Mouse (Mus musculus) heart, adult 2 months (tissue): ENCODE results near the gene H1foo. TPM values are rescaled to one million over a fixed set of nuclear protein-coding genes. Genes with fewer than 3 reads are reported as not detected.

ENCODE experiments used
- DNase-seq, 2 experiments: peaks; one replicate each; pipeline ENCODE4 v3.0.0; 2021
- H3K27ac ChIP-seq: fragments of 200-600 bp; 2 replicates; pipeline ENCODE4 v1.8.1; 2022
- H3K27me3 ChIP-seq: fragments of 200-500 bp; 2 replicates; pipeline ENCODE4 v1.6.1; 2012; ENCODE audit warnings: mild to moderate bottlenecking, low read length, inconsistent platforms, mixed read lengths; ENCODE audit not compliant: control insufficient read depth, insufficient read depth
- H3K36me3 ChIP-seq: fragments of 200-500 bp; 2 replicates; pipeline ENCODE4 v1.6.1; 2012; ENCODE audit warnings: low read length, inconsistent platforms; ENCODE audit not compliant: control insufficient read depth, insufficient read depth
- H3K4me1 ChIP-seq: fragments of 200-500 bp; 2 replicates; pipeline ENCODE4 v1.6.1; 2011; ENCODE audit warnings: low read length; ENCODE audit not compliant: control insufficient read depth, insufficient read depth
- H3K4me3 ChIP-seq: fragments of 200-600 bp; 2 replicates; pipeline ENCODE4 v1.8.1; 2022
- H3K79me2 ChIP-seq: fragments of 200-500 bp; replicated peaks from 2 replicates; pipeline ENCODE4 v1.6.1; 2012; ENCODE audit warnings: mild to moderate bottlenecking, inconsistent platforms, low read length, moderate library complexity, mixed read lengths; ENCODE audit not compliant: control insufficient read depth, insufficient read depth
- H3K9ac ChIP-seq: fragments of 200-500 bp; 2 replicates; pipeline ENCODE4 v1.6.1; 2012; ENCODE audit warnings: low read depth, mild to moderate bottlenecking, control low read depth, inconsistent platforms, low read length, mixed read lengths
- CTCF ChIP-seq: fragments of 200-600 bp; IDR thresholded peaks from 2 replicates; pipeline ENCODE4 v1.8.1; 2022; ENCODE audit warnings: antibody characterized with exemption, mild to moderate bottlenecking, moderate library complexity
- EP300 ChIP-seq: fragments of 200-500 bp; IDR thresholded peaks from 2 replicates; pipeline ENCODE4 v1.6.1; 2011; ENCODE audit warnings: low read depth, low read length, control low read depth; ENCODE audit not compliant: insufficient read depth
- POLR2A ChIP-seq: fragments of 200-500 bp; IDR thresholded peaks from 2 replicates; pipeline ENCODE4 v1.6.1; 2011; ENCODE audit warnings: mild to moderate bottlenecking, low read depth, low read length, control low read depth; ENCODE audit not compliant: insufficient read depth
- WGBS: fragments of 180-500 bp; shearing (Covaris S2); methylation state at CpG from one replicate; pipeline ENCODE4 v1.1.7; 2018; 5-methylcytosine and 5-hydroxymethylcytosine counted together
- intact Hi-C: fragments of 180-260 bp; cut with DNase I; formaldehyde crosslinking; loops from one replicate; pipeline ENCODE4 v1.15.1; 2025
- polyA plus RNA-seq: library from polyadenylated mRNA; depleted of rRNA; stranded (reverse); fragments of >200 nt; gene quantifications from 2 replicates; pipeline ENCODE4 v1.2.3, GENCODE M21; 2012
- total RNA-seq, 2 experiments: library from RNA; stranded (reverse); gene quantifications; 2 replicates each; pipeline ENCODE4 v1.2.3; 2021

Gene H1foo
- total and polyA plus RNA-seq, 3 experiments = not detected

DNA sequence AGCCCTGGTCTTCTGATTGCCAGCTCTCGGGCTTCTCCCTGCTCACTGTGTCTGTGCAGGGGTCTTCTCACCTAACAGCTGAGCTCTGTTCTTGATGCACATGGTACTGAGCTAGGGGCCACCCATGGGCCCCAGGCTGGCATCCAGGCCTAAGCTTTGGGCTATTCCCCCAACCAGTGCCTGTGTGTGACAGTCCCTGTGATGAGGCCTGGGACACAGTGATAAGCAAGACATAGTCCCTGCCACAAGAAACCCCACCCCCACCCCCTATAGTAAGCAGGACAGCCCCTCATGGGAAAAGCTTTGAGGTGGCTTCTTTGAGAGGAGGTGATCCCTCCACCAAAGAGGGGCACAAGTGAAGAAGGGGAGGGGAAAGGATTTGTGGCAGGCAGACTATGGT lies 26.1 kb upstream of the H1foo start:
- TF ChIP-seq POLR2A (no peak), CTCF (no peak), EP300 (no peak)

DNA sequence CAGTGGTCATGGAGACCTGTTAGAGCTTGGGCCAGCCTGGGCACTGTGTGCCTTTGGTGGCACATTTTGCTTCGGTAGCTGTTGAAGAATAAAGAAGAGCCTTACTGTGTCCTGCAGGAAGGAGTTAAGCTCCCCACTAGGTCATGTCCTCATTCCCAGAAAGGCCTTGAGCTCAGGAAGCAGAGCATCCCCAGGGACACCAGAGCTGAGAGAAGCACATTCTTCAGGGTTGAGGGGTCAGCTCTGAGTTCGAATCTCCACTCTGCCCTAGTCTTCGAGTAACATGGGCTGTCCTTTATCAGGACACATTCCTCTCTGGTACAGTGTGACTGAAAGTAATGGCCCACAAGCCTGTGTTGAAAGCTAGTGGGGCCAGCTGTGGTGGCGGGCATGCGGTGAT lies 24.9 kb upstream of the H1foo start:
- DNase-seq = no peak
- H3K9ac ChIP-seq = no peak overlapping the region

More for the DNA sequence above, 26.1 kb upstream of the H1foo start:
- H3K27ac ChIP-seq = no peak overlapping the region; the same call in 1 of the 2 replicates
- H3K4me3 ChIP-seq = no peak overlapping the region
- WGBS = 95% methylated on average over 1 of the region's 1 CpGs
- no peaks in the 10 kb centered on the region for H3K36me3 ChIP-seq
- no peak for DNase-seq
- H3K4me1 ChIP-seq = peaks cover 21% of the 10 kb centered on the region
- H3K79me2 ChIP-seq = no peaks in the 10 kb centered on the region
- intact Hi-C loops = no loop called here
- H3K9ac ChIP-seq = no peak overlapping the region
- H3K27me3 ChIP-seq = no peaks in the 10 kb centered on the region

DNA sequence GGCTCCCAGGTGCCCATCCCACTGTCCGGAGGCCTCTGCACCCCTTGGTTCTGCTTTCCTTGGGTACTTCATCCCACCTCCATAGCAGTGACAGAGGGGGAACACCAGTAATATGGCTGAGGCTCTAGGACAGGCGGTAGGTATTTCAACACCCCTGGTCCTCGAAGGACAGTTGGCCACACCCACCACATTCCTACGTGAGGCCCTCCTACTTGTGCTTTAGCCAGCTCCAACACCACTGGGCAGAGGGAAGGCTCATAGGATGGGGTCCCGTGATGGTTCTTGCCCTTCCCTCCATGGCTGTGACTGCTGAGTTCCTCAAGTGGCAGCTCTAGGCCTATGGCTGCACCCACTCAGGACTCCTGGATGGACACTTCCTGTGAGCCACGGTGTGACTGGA lies 19.9 kb upstream of the H1foo start:
- Histone ChIP-seq H3K4me3 (no peak overlapping the region), H3K79me2 (no peaks in the 10 kb centered on the region), H3K27me3 (no peaks in the 10 kb centered on the region), H3K9ac (no peak overlapping the region), H3K36me3 (no peaks in the 10 kb centered on the region), H3K27ac (no peak overlapping the region), H3K4me1 (peaks cover 7% of the 10 kb centered on the region)
- no peak for DNase-seq
- TF ChIP-seq EP300 (no peak), POLR2A (no peak), CTCF (no peak)
- intact Hi-C loops = no loop called here
- 47% methylated on average over 6 of the region's 6 CpGs for WGBS

More for the DNA sequence above, 24.9 kb upstream of the H1foo start:
- H3K79me2 ChIP-seq = no peaks in the 10 kb centered on the region
- TF ChIP-seq CTCF (no peak), EP300 (no peak), POLR2A (no peak)
- 65% methylated on average over 5 of the region's 5 CpGs for WGBS
- H3K27me3 ChIP-seq = no peaks in the 10 kb centered on the region
- intact Hi-C loops = no loop called here
- no peaks in the 10 kb centered on the region for H3K36me3 ChIP-seq
- H3K27ac ChIP-seq = no peak overlapping the region; the same call in 1 of the 2 replicates
- peaks cover 17% of the 10 kb centered on the region for H3K4me1 ChIP-seq
- H3K4me3 ChIP-seq = no peak overlapping the region

DNA sequence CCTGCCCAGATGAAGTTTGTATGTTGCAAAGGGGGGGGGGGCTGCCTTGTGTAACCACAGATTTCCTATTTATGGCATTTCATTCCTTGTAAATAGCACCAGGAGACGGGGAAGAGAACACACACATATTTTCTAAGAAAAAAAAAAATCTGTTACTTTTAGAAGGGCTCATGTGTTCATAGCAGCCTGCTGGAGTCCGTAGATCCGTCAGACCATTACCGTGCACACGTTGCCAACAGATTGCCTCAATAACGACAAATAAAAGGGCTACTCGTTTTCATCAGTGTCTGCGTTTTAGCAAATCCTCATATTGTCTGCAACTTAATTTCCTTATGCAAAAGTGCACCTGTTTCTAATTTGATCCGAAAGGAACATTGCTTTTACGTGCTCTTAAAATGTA lies 18.3 kb upstream of the H1foo start:
- intact Hi-C loops = no loop called here
- no peaks in the 10 kb centered on the region for H3K79me2 ChIP-seq
- H3K4me3 ChIP-seq = no peak overlapping the region
- 90% methylated on average over 10 of the region's 10 CpGs for WGBS
- H3K27me3 ChIP-seq = no peaks in the 10 kb centered on the region
- no peak overlapping the region for H3K27ac ChIP-seq
- H3K36me3 ChIP-seq = no peaks in the 10 kb centered on the region
- H3K9ac ChIP-seq = no peak overlapping the region
- H3K4me1 ChIP-seq = peaks cover 4% of the 10 kb centered on the region; the same call in 1 of the 2 replicates
- TF ChIP-seq POLR2A (no peak), EP300 (no peak), CTCF (no peak)
- DNase-seq = no peak

DNA sequence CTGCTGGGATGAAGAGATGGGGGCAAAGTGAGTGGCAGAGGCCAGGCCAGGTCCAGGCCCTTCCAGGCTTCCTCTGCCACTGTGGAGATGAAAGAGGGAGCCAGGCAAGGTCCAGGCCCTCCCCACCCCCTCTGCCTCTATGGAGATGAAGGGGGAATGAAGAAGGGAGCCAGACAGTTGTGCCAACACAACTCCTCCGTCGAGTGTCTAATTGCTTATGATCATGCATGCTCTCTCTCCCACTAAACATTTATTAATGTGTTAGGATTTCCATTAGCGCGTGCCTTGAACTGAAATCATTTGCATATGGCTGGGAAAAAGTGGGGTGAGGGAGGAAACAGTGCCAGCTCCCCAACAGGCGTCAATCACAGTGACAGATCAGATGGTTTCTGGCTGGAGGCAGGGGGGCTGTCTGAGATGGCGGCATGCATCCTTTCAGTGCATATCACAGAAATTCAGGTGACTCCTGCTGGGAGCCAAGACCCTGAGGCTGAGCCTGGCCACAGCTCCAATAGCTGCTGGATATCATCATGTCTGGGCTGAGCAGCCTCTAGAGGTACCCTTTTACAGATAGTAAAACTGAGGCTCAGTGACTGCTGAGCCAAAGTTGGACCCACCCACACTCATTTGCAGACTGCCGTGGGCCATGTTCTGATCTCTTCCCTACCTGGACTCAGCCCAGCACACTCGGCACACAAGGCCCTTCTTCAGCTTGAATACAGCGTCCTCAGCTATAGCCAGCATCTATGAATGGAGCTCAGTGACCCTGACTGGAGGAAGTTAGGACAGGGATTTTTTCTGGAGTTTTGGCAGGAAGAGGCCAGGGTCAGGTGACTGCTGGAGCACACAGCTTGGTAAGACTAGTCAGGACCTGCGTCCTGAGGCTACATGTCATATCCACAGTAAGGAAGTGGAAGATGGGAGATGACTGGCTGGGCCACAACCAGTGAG lies 17.2 kb upstream of the H1foo start:
- peaks cover 4% of the 10 kb centered on the region; the same call in 1 of the 2 replicates for H3K4me1 ChIP-seq
- DNase-seq = no peak
- no peak overlapping the region for H3K9ac ChIP-seq
- WGBS = 69% methylated on average over 10 of the region's 10 CpGs
- intact Hi-C loops = no loop called here
- H3K27ac ChIP-seq = no peak overlapping the region
- H3K79me2 ChIP-seq = no peaks in the 10 kb centered on the region
- no peaks in the 10 kb centered on the region for H3K36me3 ChIP-seq
- TF ChIP-seq EP300 (no peak), POLR2A (no peak), CTCF (no peak)
- H3K4me3 ChIP-seq = no peak overlapping the region
- no peaks in the 10 kb centered on the region for H3K27me3 ChIP-seq

DNA sequence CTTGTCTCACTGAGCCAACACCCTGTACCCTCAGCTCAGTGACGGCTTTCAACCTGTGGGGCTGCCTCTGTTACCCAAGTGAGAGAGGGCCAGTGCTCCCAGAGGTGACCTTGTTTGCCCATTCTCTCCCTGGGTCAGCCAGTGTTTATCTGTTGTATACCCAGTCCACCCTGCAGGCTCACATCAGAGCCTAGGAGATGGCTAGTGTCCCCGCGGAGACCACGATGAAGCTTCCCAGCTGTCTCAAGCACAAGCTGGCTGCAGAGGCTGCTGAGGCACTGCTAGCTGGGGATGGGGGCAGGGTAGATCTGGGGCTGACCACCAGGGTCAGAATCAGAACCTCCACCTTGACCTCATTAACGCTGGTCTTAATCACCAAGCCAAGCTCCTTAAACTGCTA lies 14.7 kb upstream of the H1foo start:
- TF ChIP-seq CTCF = no peak
- no peak for TF ChIP-seq POLR2A
- no peak for TF ChIP-seq EP300
- intact Hi-C loops = no loop called here
- Histone ChIP-seq H3K4me1 (peaks cover 4% of the 10 kb centered on the region; the same call in 1 of the 2 replicates), H3K9ac (no peak overlapping the region), H3K36me3 (no peaks in the 10 kb centered on the region), H3K79me2 (no peaks in the 10 kb centered on the region), H3K27me3 (no peaks in the 10 kb centered on the region), H3K4me3 (no peak overlapping the region), H3K27ac (no peak overlapping the region)
- DNase-seq = no peak
- 55% methylated on average over 5 of the region's 5 CpGs for WGBS
